In the genomic region with DNA sequence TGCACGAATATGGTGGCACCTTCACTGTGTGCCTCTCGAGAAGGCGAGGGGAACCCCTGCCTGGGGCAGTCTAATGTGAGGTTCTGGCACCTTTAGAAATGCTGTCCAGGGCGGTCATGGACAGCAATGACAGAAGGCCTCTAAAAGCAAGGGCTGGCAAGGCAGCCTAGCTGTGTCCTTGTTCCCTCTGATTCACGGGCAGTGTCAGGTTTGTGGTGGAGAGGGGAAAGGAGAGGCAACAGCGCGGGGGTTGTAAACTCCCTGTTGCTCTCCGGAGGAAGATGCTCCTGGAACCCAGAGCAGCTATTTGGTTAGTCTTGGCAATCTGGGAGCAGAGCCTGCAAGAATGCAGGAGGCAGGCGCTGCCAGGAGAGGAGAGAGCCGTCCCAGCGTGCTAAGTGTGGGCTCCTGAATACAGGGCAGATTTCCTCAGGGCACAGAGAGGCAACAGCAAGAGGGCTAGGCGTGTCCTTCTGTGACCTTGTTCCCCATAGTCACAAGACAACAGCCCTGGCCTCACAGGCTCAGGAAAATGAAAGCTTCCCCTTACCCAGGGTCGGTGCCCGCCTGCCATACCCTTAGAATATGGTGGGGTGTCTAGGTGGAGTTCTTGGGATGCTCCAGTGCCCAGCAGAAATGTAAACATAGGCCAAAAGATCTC, we compare ENCODE assay signal across 11 mouse cellular contexts. TPM values are rescaled to one million over a fixed set of nuclear protein-coding genes. Genes with fewer than 3 reads are reported as not detected.
DNase-seq lines count a peak whose midpoint lies in the region; ATAC-seq and TF ChIP-seq lines count a peak whose summit lies in the region.
"Had no signal": no experiment of that assay in that cellular context is flagged by ENCODE, and none has a peak within 500 bp of the region (broad histone marks: within the 10 kb centered on the region; RNA-seq: fewer than 3 reads in every experiment).

No protein-coding gene starts in this region.

- H3K4me1 ChIP-seq in liver, embryonic 13.5 days (replicated peaks): peaks cover 45% of the 10 kb centered on the region
- H3K4me1 ChIP-seq in cerebellum, adult 2 months (ENCODE audit: control insufficient read depth, insufficient read depth, low read length): no peaks in the 10 kb centered on the region

- H3K27me3 ChIP-seq in liver, embryonic 13.5 days: 0 out of 2 replicates have a peak, but pooled peaks cover 3% of the 10 kb centered on the region
- H3K27me3 ChIP-seq in cerebellum, adult 2 months (ENCODE audit: control insufficient read depth, insufficient read depth, low read length): no peaks in the 10 kb centered on the region
- H3K27me3 ChIP-seq: forebrain, embryonic 13.5 days; limb, embryonic 15.5 days had no signal

- H3K9ac ChIP-seq in liver, embryonic 13.5 days: peak overlapping the region; percentile 14; the same call in 1 of the 2 replicates
- H3K9ac ChIP-seq: forebrain, embryonic 13.5 days; limb, embryonic 15.5 days had no signal

- no peak for TF ChIP-seq POLR2A in cerebellum, adult 2 months (IDR thresholded peaks at IDR 0.05; ENCODE audit: borderline replicate concordance, insufficient read depth, low read length)

- no peak for DNase-seq in frontal cortex, postnatal 36 days (ENCODE audit: low spot score in 2 of 2)
- DNase-seq in liver, embryonic 13.5 days: no peak
- DNase-seq in liver: no peak
- DNase-seq in brain, adult 2 months (ENCODE audit: low read depth, low spot score): peak; percentile 18
- DNase-seq in cerebellum, adult 2 months: no peak
- no peak for DNase-seq in layer of hippocampus, adult 8-10 months (ENCODE audit: low spot score in 2 of 2)
- DNase-seq: thymus, postnatal 25 days had no signal

- H3K4me3 ChIP-seq in liver, embryonic 13.5 days (replicated peaks): no peak overlapping the region
- no peak overlapping the region for H3K4me3 ChIP-seq in cerebellum, adult 2 months (replicated peaks; ENCODE audit: insufficient read depth, low read depth, low read length)
- H3K4me3 ChIP-seq: forebrain, embryonic 13.5 days; limb, embryonic 15.5 days had no signal

- H3K36me3 ChIP-seq in liver, embryonic 13.5 days: no peaks in the 10 kb centered on the region

- peak overlapping the region; percentile 79; the same call in 1 of the 2 replicates for H3K27ac ChIP-seq in liver, embryonic 13.5 days
- no peak overlapping the region for H3K27ac ChIP-seq in cerebellum, adult 2 months (ENCODE audit: insufficient read depth, low read length)
- H3K27ac ChIP-seq: forebrain, embryonic 13.5 days; limb, embryonic 15.5 days had no signal

- 0 out of 2 replicates have a peak, but pooled peaks have one; percentile 44 for ATAC-seq in frontal cortex, adult (ENCODE audit: low TSS enrichment)
- ATAC-seq in liver, embryonic 13.5 days (ENCODE audit: low read depth): 0 out of 2 replicates have a peak, but pooled peaks have one; percentile 7
- ATAC-seq in megakaryocyte, adult 5-6 weeks (ENCODE audit: poor library complexity, severe bottlenecking): peak; percentile 80
- ATAC-seq: forebrain, embryonic 13.5 days had no signal

- no peaks in the 10 kb centered on the region for H3K9me3 ChIP-seq in liver, embryonic 13.5 days (replicated peaks)
- H3K9me3 ChIP-seq: forebrain, embryonic 13.5 days; limb, embryonic 15.5 days had no signal

- peak overlapping the region; percentile 68; the same call in 1 of the 2 replicates for H3K4me2 ChIP-seq in liver, embryonic 13.5 days
- H3K4me2 ChIP-seq: forebrain, embryonic 13.5 days; limb, embryonic 15.5 days had no signal

- 67% methylated on average over 14 of the region's 14 CpGs for WGBS in liver, embryonic 13.5 days (ENCODE audit: insufficient replicate concordance)
- 74% methylated on average over 14 of the region's 14 CpGs for WGBS in cerebellum, adult 2 months

- TF ChIP-seq CTCF in cerebellum, adult 2 months (IDR thresholded peaks at IDR 0.05; ENCODE audit: borderline replicate concordance, insufficient read depth, low read depth, low read length): no peak

RNA-seq across cellular contexts. Expression of gene Cdc42ep4, which starts 25.3 kb away (rescaled TPM):
- 17.3 and 18.4 TPM in 2 replicates for polyA plus RNA-seq in liver, embryonic 13.5 days (2015; fragmentation: Nextera tagmentation; extraction: Ambion mirVana)
- total RNA-seq in megakaryocyte, adult 5-6 weeks (2015): 14.0 and 20.1 TPM in 2 replicates
- total RNA-seq in megakaryocyte, adult 5-6 weeks (2017): 26.9 and 27.8 TPM in 2 replicates
- polyA plus RNA-seq in cerebellum, adult 2 months (2012; rRNA removed): 73.8 and 77.5 TPM in 2 replicates
- total RNA-seq in layer of hippocampus, adult 8-10 months (2022): 10 to 100 TPM; 32.4 to 41.1 (median 37.3) TPM

Comparison
In these comparisons a context has a peak if more than half of its experiments do, and no peak if none do; other contexts are left out.
1. ATAC-seq: peak in every context shown above with its lines; median percentile 80 in megakaryocyte, adult 5-6 weeks; 44 in frontal cortex, adult; 7 in liver, embryonic 13.5 days.